Mouse (Mus musculus) CH12.LX (cell line): ENCODE data around the gene Suclg2. TPM values are rescaled to one million over a fixed set of nuclear protein-coding genes. Genes with fewer than 3 reads are reported as not detected.

Source experiments
- DNase-seq: peaks from one replicate; pipeline ENCODE4 v3.0.0-alpha.2; 2013; ENCODE audit errors: extremely low read depth
- H3K27ac ChIP-seq: 2 replicates; pipeline ENCODE4 v1.5.1; 2012; ENCODE audit warnings: low read depth, mild to moderate bottlenecking, control low read depth, moderate library complexity; ENCODE audit not compliant: insufficient read depth
- H3K27me3 ChIP-seq: replicated peaks from 2 replicates; pipeline ENCODE3; 2012; ENCODE audit warnings: inconsistent platforms
- H3K36me3 ChIP-seq, 2 experiments: replicated peaks in 1 of 2; 2 replicates each; pipeline versions ENCODE3 to v1.6.1; 2012; ENCODE audit warnings: inconsistent platforms in 1 of 2, low read length in 1 of 2, mild to moderate bottlenecking in 1 of 2, mixed read lengths in 1 of 2, moderate library complexity in 1 of 2; ENCODE audit not compliant: control insufficient read depth in 1 of 2, insufficient read depth in 1 of 2
- H3K4me1 ChIP-seq, 2 experiments: 2 replicates each; pipeline ENCODE4 v1.6.1; 2012; ENCODE audit warnings: inconsistent platforms in 1 of 2, moderate library complexity in 1 of 2; ENCODE audit not compliant: insufficient read depth in 2 of 2, control insufficient read depth in 1 of 2
- H3K4me2 ChIP-seq: 2 replicates; pipeline ENCODE4 v1.6.1; 2012; ENCODE audit warnings: low read depth, mild to moderate bottlenecking, control low read depth; ENCODE audit not compliant: poor library complexity, insufficient read depth, severe bottlenecking
- H3K4me3 ChIP-seq, 3 experiments: fragments of 150-350 bp in 1 of 3; sonication (generic) in 1 of 3; replicated peaks in 1 of 3; 2 replicates each; pipeline versions ENCODE3 to v1.5.1; 2011 to 2012; ENCODE audit warnings: low read depth in 2 of 3, low read length in 2 of 3, mild to moderate bottlenecking in 2 of 3, moderate library complexity in 2 of 3, control low read depth in 1 of 3, improper control_type of control experiment in 1 of 3, inconsistent platforms in 1 of 3, mixed read lengths in 1 of 3; ENCODE audit not compliant: poor library complexity in 1 of 3
- H3K79me2 ChIP-seq: replicated peaks from 2 replicates; pipeline ENCODE4 v1.6.1; 2012; ENCODE audit warnings: mild to moderate bottlenecking, moderate library complexity; ENCODE audit not compliant: control insufficient read depth, poor library complexity, insufficient read depth, severe bottlenecking; ENCODE audit errors: extremely low read depth
- H3K9ac ChIP-seq: 2 replicates; pipeline ENCODE4 v1.6.1; 2012; ENCODE audit warnings: low read depth, mild to moderate bottlenecking, control low read depth, moderate library complexity; ENCODE audit not compliant: insufficient read depth
- H3K9me3 ChIP-seq: replicated peaks from 2 replicates; pipeline ENCODE3; 2012; ENCODE audit warnings: low read length, inconsistent platforms, mixed read lengths
- BHLHE40 ChIP-seq: IDR thresholded peaks from 2 replicates; pipeline ENCODE4 v1.6.1; 2011; ENCODE audit warnings: mild to moderate bottlenecking, low read depth, low read length, improper control_type of control experiment
- CHD1 ChIP-seq: IDR thresholded peaks from 2 replicates; pipeline ENCODE4 v1.6.1; 2012; ENCODE audit warnings: low read depth, low read length, improper control_type of control experiment, inconsistent platforms
- CHD2 ChIP-seq: IDR thresholded peaks from 2 replicates; pipeline ENCODE4 v1.6.1; 2011; ENCODE audit warnings: low read length, improper control_type of control experiment
- E2F4 ChIP-seq: IDR thresholded peaks from 2 replicates; pipeline ENCODE4 v1.6.1; 2011; ENCODE audit warnings: low read depth, low read length, improper control_type of control experiment; ENCODE audit not compliant: insufficient replicate concordance
- ELF1 ChIP-seq: IDR thresholded peaks from 2 replicates; pipeline ENCODE4 v1.6.1; 2014; ENCODE audit warnings: low read depth, mild to moderate bottlenecking, inconsistent platforms, low read length, improper control_type of control experiment
- EP300 ChIP-seq: IDR thresholded peaks from 2 replicates; pipeline ENCODE4 v1.6.1; 2011; ENCODE audit warnings: low read length, improper control_type of control experiment
- HCFC1 ChIP-seq: IDR thresholded peaks from 2 replicates; pipeline ENCODE4 v1.6.1; 2012; ENCODE audit warnings: low read depth, mild to moderate bottlenecking, inconsistent platforms, low read length, improper control_type of control experiment
- IRF4 ChIP-seq: IDR thresholded peaks from 2 replicates; pipeline ENCODE4 v1.6.1; 2014; ENCODE audit warnings: low read depth, mild to moderate bottlenecking, inconsistent platforms, low read length, improper control_type of control experiment
- JUN ChIP-seq: IDR thresholded peaks from 2 replicates; pipeline ENCODE4 v1.6.1; 2011; ENCODE audit warnings: low read depth, mild to moderate bottlenecking, low read length, improper control_type of control experiment, moderate library complexity; ENCODE audit not compliant: insufficient read depth
- MAX ChIP-seq: IDR thresholded peaks from 2 replicates; pipeline ENCODE4 v1.6.1; 2011; ENCODE audit warnings: low read length, improper control_type of control experiment
- MAZ ChIP-seq: IDR thresholded peaks from 2 replicates; pipeline ENCODE4 v1.6.1; 2012; ENCODE audit warnings: low read depth, mild to moderate bottlenecking, inconsistent platforms, low read length, improper control_type of control experiment, moderate library complexity
- MXI1 ChIP-seq: IDR thresholded peaks from 2 replicates; pipeline ENCODE4 v1.6.1; 2011; ENCODE audit warnings: mild to moderate bottlenecking, low read depth, low read length, improper control_type of control experiment
- NRF1 ChIP-seq: IDR thresholded peaks from 2 replicates; pipeline ENCODE4 v1.6.1; 2014; ENCODE audit warnings: low read depth, mild to moderate bottlenecking, inconsistent platforms, low read length, improper control_type of control experiment, moderate library complexity
- PAX5 ChIP-seq: IDR thresholded peaks from 2 replicates; pipeline ENCODE4 v1.6.1; 2012; ENCODE audit warnings: low read length, inconsistent platforms, mixed read lengths
- POLR2A ChIP-seq: IDR thresholded peaks from 2 replicates; pipeline ENCODE4 v1.6.1; 2011; ENCODE audit warnings: low read depth, mild to moderate bottlenecking, improper control_type of control experiment, low read length
- SIN3A ChIP-seq: IDR thresholded peaks from 2 replicates; pipeline ENCODE4 v1.6.1; 2012; ENCODE audit warnings: low read length, improper control_type of control experiment, inconsistent platforms
- USF1 ChIP-seq: IDR thresholded peaks from 2 replicates; pipeline ENCODE4 v1.6.1; 2014; ENCODE audit warnings: low read depth, mild to moderate bottlenecking, inconsistent platforms, low read length, improper control_type of control experiment
- USF2 ChIP-seq: conservative IDR thresholded peaks from 2 replicates; pipeline ENCODE4 v1.6.1; 2011; ENCODE audit warnings: low read depth, low read length, improper control_type of control experiment
- ZKSCAN1 ChIP-seq: IDR thresholded peaks from 2 replicates; pipeline ENCODE4 v1.6.1; 2012; ENCODE audit warnings: low read depth, inconsistent platforms, low read length, improper control_type of control experiment, borderline replicate concordance
- ZMIZ1 ChIP-seq: IDR thresholded peaks from 2 replicates; pipeline ENCODE4 v1.6.1; 2012; ENCODE audit warnings: low read depth, mild to moderate bottlenecking, inconsistent platforms, low read length, improper control_type of control experiment
- ZNF384 ChIP-seq: IDR thresholded peaks from 2 replicates; pipeline ENCODE4 v1.6.1; 2012; ENCODE audit warnings: low read depth, low read length, improper control_type of control experiment, inconsistent platforms
- dilution Hi-C: fragments of 300-500 bp; cut with MboI; formaldehyde crosslinking; loops from 2 replicates; pipeline ENCODE4 v1.14.3; 2020; ENCODE audit warnings: low sequenced_read_pairs; ENCODE audit not compliant: extremely low pct_unique_long_range_greater_than_20kb, extremely low pct_ligation_motif_present
- in situ Hi-C: fragments of 300-500 bp; cut with MboI; formaldehyde crosslinking; loops from 3 replicates; pipeline ENCODE4 v1.14.3; 2019; ENCODE audit warnings: low sequenced_read_pairs, low pct_ligation_motif_present, low pct_unique_long_range_greater_than_20kb, mixed read lengths
- polyA plus RNA-seq: library from polyadenylated mRNA; unstranded; fragments of >175 nt; gene quantifications from 2 replicates; pipeline ENCODE4 v1.2.1, GENCODE M21; 2012; ENCODE audit warnings: low read depth; ENCODE audit not compliant: insufficient read length
- total RNA-seq, 2 experiments: library from RNA; depleted of rRNA; stranded (reverse); fragments of 300-350 nt in 1 of 2; fragments of >200 nt in 1 of 2; gene quantifications; 2 replicates each; pipeline ENCODE4 v1.2.3; 2012 to 2014

Suclg2 gene
- total and polyA plus RNA-seq, 3 experiments, result 46.5 to 86.2 (median 48.3) TPM

GRCm38 (mm10) chr6:95491043-95491442 is 227.6 kb downstream of the Suclg2 start:
- Histone ChIP-seq H3K9me3 (no peaks in the 10 kb centered on the region), H3K36me3 (peaks cover 5 to 86% of the 10 kb centered on the region in 2 experiments), H3K9ac (no peak overlapping the region), H3K4me3 (no peak overlapping the region), H3K4me1 (no peaks in the 10 kb centered on the region), H3K27ac (no peak overlapping the region), H3K4me2 (no peak overlapping the region), H3K27me3 (no peaks in the 10 kb centered on the region), H3K79me2 (no peaks in the 10 kb centered on the region)
- in situ Hi-C loops, result no loop called here
- TF ChIP-seq NRF1 (no peak), HCFC1 (no peak), SIN3A (no peak), MAZ (no peak), IRF4 (no peak), USF1 (no peak), MXI1 (no peak), CHD1 (no peak), ZMIZ1 (no peak), ZNF384 (no peak), PAX5 (no peak), ELF1 (no peak), POLR2A (no peak), USF2 (no peak), ZKSCAN1 (no peak), JUN (no peak), EP300 (no peak), CHD2 (no peak), BHLHE40 (no peak), MAX (no peak)
- no peak for DNase-seq
- dilution Hi-C loops, result no loop called here

GRCm38 (mm10) chr6:95485791-95486190 is 232.8 kb downstream of the Suclg2 start:
- no peaks in the 10 kb centered on the region for H3K79me2 ChIP-seq
- no peaks in the 10 kb centered on the region for H3K27me3 ChIP-seq
- TF ChIP-seq ELF1 (no peak), PAX5 (no peak), E2F4 (no peak), HCFC1 (no peak)
- TF ChIP-seq, all 38 proteins: peak for 0
- Histone ChIP-seq H3K36me3 (peaks cover 13 to 88% of the 10 kb centered on the region in 2 experiments), H3K4me3 (no peak overlapping the region), H3K4me1 (no peaks in the 10 kb centered on the region), H3K27ac (no peak overlapping the region), H3K4me2 (no peak overlapping the region), H3K9me3 (no peaks in the 10 kb centered on the region), H3K9ac (no peak overlapping the region)
- dilution Hi-C loops, result no loop called here
- in situ Hi-C loops, result no loop called here
- DNase-seq, result no peak
